Mouse (Mus musculus) E14TG2a.4 (cell line): Measurements from ENCODE around the gene Tctex1d4.

Experiments used
- H3K27me3 ChIP-seq: 2 replicates; pipeline ENCODE4 v1.6.1; 2014; ENCODE audit warnings: low read length, control low read depth; ENCODE audit not compliant: insufficient read depth
- H3K36me3 ChIP-seq: 2 replicates; pipeline ENCODE4 v1.6.1; 2014; ENCODE audit warnings: low read length, control low read depth; ENCODE audit not compliant: insufficient read depth
- H3K4me1 ChIP-seq: replicated peaks from 2 replicates; pipeline ENCODE4 v1.6.1; 2014; ENCODE audit warnings: low read depth, low read length, control low read depth
- H3K4me3 ChIP-seq: replicated peaks from 2 replicates; pipeline ENCODE4 v1.5.1; 2014; ENCODE audit warnings: mild to moderate bottlenecking, low read length
- H3K9me3 ChIP-seq: 2 replicates; pipeline ENCODE4 v1.6.1; 2014; ENCODE audit warnings: low read length, control low read depth
- CTCF ChIP-seq: conservative IDR thresholded peaks from 2 replicates; pipeline ENCODE4 v1.5.1; 2014; ENCODE audit warnings: low read length
- NANOG ChIP-seq: IDR thresholded peaks from 2 replicates; pipeline ENCODE4 v1.6.1; 2014; ENCODE audit warnings: borderline replicate concordance, low read length, mixed read lengths
- POU5F1 ChIP-seq: IDR thresholded peaks from 2 replicates; pipeline ENCODE4 v1.6.1; 2014; ENCODE audit warnings: low read length, borderline replicate concordance

Tctex1d4 gene

DNA sequence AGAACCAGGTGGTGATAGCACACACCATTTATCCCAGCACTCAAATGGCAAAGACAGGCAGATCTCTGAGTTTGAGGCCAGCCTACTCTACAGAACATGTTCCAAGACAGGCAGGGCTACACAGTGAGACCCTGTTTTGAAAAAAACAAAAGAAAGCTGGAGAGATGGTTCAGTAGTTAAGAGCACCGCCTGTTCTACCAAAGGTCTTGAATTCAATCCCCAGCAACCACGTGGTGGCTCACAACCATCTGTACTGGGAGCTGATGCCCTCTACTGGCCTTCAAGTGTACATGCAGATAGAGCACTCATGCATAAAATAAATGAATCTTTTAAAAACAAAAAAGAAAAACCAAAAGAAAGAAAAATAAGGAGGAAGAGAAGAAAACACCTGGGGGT lies 12.6 kb downstream of the Tctex1d4 start:
- Histone ChIP-seq H3K4me3 (peak overlapping the region; percentile 50; the same call in 1 of the 2 replicates), H3K27me3 (no peaks in the 10 kb centered on the region), H3K36me3 (no peaks in the 10 kb centered on the region), H3K9me3 (no peaks in the 10 kb centered on the region), H3K4me1 (peaks cover 75% of the 10 kb centered on the region)
- TF ChIP-seq CTCF = peak; percentile 88
- no peak for TF ChIP-seq NANOG

DNA sequence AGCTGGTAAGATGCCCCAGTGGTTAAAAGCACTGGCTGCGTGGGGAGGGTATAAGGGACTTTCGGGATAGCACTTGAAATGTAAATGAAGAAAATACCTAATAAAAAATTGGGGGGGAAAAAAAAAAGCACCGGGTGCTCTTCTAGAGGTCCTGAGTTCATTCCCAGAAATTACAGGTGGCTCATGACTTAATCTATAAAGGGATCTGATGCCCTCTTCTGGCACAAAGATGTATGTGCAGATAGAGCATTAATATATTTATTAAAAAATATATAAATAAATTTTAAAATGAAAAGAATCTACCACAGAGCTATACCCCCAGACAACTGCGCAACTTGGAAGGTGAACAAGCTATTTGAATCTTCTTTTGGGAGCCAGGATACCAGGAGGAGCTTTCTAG lies 14.0 kb downstream of the Tctex1d4 start:
- H3K9me3 ChIP-seq = no peaks in the 10 kb centered on the region
- H3K36me3 ChIP-seq = no peaks in the 10 kb centered on the region
- peaks cover 72% of the 10 kb centered on the region for H3K4me1 ChIP-seq
- no peaks in the 10 kb centered on the region for H3K27me3 ChIP-seq
- TF ChIP-seq POU5F1 (no peak), CTCF (peak; percentile 15; the same call in 1 of the 2 replicates), NANOG (no peak)
- H3K4me3 ChIP-seq = no peak overlapping the region

DNA sequence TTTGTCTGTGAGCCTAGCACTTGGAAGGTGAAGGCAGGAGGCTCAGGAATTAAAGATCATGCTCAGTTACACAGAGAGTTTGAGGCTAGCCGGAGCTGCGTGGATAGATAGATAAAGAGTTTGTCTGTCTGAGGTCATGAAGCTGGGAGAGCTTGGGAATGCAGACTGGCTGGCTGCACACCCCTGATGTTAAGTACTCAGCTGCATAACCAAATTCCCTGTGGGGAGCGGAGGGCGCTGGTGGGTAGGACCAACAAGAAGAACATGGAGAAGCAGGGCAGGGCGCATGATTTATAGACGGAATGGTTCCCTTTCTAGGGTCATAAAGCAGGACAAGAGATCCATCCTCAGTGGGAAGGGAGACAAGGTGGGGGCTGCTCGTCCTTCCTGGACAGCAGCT lies 16.4 kb downstream of the Tctex1d4 start:
- no peak for TF ChIP-seq CTCF
- no peak for TF ChIP-seq NANOG
- no peak for TF ChIP-seq POU5F1
- H3K27me3 ChIP-seq = no peaks in the 10 kb centered on the region
- H3K4me1 ChIP-seq = peaks cover 73% of the 10 kb centered on the region
- no peaks in the 10 kb centered on the region for H3K9me3 ChIP-seq
- peaks cover 12% of the 10 kb centered on the region; the same call in 1 of the 2 replicates for H3K36me3 ChIP-seq
- H3K4me3 ChIP-seq = no peak overlapping the region

DNA sequence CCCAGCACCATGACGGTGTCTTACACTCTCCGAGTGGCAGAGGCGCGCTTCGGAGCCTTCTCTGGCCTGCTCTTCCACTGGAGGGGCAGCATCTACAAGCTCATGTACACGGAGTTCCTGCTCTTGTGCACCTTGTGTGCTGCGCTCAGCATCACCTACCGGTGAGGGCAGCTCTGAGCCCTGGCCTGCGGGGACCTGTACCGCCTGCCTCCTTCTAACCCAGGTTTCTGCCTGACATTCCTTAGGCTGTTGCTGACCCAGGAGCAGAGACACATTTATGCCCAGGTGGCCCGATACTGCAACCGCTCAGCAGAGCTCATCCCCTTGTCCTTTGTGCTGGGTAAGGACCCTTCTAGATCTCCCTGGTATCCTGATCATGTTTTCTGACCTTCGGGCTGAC lies 18.7 kb downstream of the Tctex1d4 start:
- no peaks in the 10 kb centered on the region for H3K9me3 ChIP-seq
- H3K27me3 ChIP-seq = no peaks in the 10 kb centered on the region
- TF ChIP-seq CTCF (no peak), NANOG (no peak), POU5F1 (no peak)
- H3K36me3 ChIP-seq = peaks cover 29% of the 10 kb centered on the region
- H3K4me1 ChIP-seq = peaks cover 74% of the 10 kb centered on the region
- H3K4me3 ChIP-seq = peak overlapping the region; percentile 52; the same call in 1 of the 2 replicates

DNA sequence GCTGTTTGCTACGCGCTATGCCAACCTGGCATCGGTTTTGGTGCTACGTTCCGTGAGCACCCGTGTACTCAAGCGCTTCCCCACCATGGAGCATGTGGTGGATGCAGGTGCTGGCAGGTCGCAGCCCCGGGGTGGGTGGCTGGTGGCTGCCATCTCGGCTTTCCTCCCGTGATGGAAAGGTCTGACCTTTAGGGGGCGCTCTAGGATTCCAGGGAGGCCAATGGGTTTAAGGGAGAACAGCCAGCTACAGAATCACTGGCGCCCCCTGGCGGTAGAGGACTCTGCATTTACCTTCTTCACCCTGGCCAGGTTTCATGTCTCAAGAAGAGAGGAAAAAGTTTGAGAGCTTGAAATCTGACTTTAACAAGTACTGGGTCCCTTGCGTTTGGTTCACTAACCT lies 19.6 kb downstream of the Tctex1d4 start:
- H3K4me3 ChIP-seq = peak overlapping the region; percentile 52
- H3K4me1 ChIP-seq = peaks cover 81% of the 10 kb centered on the region
- H3K9me3 ChIP-seq = no peaks in the 10 kb centered on the region
- peaks cover 39% of the 10 kb centered on the region for H3K36me3 ChIP-seq
- no peak for TF ChIP-seq POU5F1
- TF ChIP-seq NANOG = no peak
- TF ChIP-seq CTCF = peak; percentile 98
- no peaks in the 10 kb centered on the region for H3K27me3 ChIP-seq

DNA sequence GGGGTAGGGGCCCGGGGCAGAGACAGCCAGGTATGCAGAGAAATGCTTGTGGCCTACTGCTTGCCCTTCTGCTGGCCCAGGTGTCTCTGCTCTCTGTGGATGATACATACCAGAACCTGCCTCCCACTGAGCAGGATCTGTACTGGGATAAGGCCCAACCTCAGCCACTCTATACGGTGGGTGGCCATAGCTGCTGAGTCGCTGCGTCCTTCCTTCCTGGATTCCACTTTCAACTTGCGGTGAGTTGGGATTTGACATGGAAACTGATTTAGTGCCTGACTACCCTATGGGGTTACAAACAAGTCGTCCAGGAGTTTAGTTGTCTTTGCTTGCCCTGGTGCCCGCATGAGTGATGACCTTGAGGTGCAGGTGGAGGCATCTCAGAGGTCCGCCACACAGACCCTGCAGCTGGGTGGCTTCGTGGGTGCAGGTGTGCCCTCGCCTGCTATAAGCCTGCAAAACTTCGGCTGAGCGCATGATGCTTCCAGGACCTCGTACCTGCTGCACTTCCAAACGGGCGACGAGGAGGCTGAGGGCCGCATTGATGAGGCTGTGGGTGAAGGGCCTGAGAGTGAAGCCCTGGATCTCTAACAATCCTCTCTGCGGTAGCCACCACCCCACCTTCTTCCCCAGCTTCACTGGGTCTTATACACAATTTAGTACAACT lies 21.6 kb downstream of the Tctex1d4 start:
- peak overlapping the region; percentile 63 for H3K4me3 ChIP-seq
- H3K27me3 ChIP-seq = no peaks in the 10 kb centered on the region
- no peak for TF ChIP-seq CTCF
- no peak for TF ChIP-seq NANOG
- no peak for TF ChIP-seq POU5F1
- peaks cover 57% of the 10 kb centered on the region for H3K36me3 ChIP-seq
- H3K9me3 ChIP-seq = no peaks in the 10 kb centered on the region
- peaks cover 86% of the 10 kb centered on the region for H3K4me1 ChIP-seq

DNA sequence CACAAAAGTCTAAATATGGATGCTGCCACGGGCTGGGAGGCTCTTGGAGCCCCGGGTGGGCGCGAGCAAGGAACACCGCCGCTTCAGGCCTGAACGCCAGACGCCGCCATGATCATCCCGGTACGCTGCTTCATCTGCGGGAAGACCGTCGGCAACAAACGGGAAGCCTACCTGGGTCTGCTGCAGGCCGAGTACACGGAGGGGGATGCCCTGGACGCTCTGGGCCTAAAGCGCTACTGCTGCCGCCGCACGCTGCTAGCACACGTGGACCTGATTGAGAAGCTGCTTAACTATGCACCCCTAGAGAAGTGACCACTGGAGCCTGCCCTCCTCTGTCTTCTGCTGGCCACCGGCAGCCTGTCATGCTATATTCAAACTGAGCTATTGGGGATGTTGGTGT lies 22.2 kb downstream of the Tctex1d4 start:
- TF ChIP-seq NANOG = no peak
- TF ChIP-seq POU5F1 = no peak
- no peak for TF ChIP-seq CTCF
- Histone ChIP-seq H3K27me3 (no peaks in the 10 kb centered on the region), H3K36me3 (peaks cover 63% of the 10 kb centered on the region), H3K4me1 (peaks cover 86% of the 10 kb centered on the region), H3K9me3 (no peaks in the 10 kb centered on the region), H3K4me3 (peak overlapping the region; percentile 63)

DNA sequence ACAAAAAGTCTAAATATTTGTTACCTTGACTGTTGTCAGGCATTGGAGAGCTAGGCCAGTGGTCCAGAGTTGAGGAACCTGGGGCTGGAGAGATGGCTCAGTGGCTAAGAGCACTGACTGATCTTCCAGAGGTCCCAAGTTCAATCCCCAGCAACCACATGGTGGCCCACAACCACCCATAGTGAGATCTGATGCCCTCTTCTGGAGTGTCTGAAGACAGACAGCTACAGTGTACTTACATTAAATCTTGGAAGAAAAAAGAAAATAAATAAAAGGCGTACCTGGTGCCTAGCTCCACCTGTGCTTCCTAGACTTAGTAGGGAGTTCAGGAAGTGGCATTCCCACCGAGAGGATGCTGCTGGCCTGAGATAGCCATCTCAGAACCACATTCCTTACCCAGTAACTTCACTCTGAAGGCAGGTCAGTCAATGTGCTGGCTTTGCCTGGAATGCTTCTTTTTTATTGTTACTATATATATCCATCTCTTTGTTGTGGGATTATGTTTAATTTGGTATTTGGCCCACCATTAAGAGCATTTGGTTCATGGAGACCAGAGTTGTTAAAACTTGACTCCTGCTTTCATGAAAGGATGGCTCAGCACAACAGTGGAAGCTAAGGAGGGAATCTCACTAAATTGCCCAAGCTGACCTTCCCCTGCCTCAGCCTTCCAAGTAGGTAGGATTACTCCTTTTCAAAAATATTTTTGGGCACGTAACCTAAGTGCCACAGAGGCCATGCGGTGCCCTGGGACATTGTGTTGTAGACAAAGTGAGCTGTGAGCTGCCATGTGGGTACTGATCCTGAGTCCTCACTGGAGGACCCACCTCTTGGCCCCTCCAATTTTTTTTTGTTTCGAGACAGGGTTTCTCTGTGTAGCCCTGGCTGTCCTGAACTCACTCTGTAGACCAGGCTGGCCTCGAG lies 23.0 kb downstream of the Tctex1d4 start:
- Histone ChIP-seq H3K27me3 (no peaks in the 10 kb centered on the region), H3K4me3 (peak overlapping the region; percentile 63), H3K4me1 (peaks cover 88% of the 10 kb centered on the region), H3K36me3 (peaks cover 71% of the 10 kb centered on the region), H3K9me3 (no peaks in the 10 kb centered on the region)
- TF ChIP-seq NANOG (no peak), CTCF (no peak), POU5F1 (no peak)
